In genomic region chr11:68602200-68602931, GRCm38 (mm10) we compare ENCODE assay signal across 9 mouse cellular contexts. TPM values are rescaled to one million over a fixed set of nuclear protein-coding genes. Genes with fewer than 3 reads are reported as not detected.
A peak's percentile ranks its signal among the peaks of the same experiment; 100 is the strongest.
DNase-seq lines count a peak whose midpoint lies in the region; ATAC-seq and TF ChIP-seq lines count a peak whose summit lies in the region.
"Had no signal": no experiment of that assay in that cellular context is flagged by ENCODE, and none has a peak within 500 bp of the region (broad histone marks: within the 10 kb centered on the region; RNA-seq: fewer than 3 reads in every experiment).

No protein-coding gene starts in this region.

- TF ChIP-seq POLR2A in lung, adult 2 months (IDR thresholded peaks at IDR 0.05; ENCODE audit: borderline replicate concordance, extremely low read depth, low read depth, low read length) = no peak

- H3K36me3 ChIP-seq in lung, embryonic 15.5 days = no peaks in the 10 kb centered on the region
- no peaks in the 10 kb centered on the region for H3K36me3 ChIP-seq in embryonic facial prominence, embryonic 15.5 days
- H3K36me3 ChIP-seq in intestine, embryonic 16.5 days (ENCODE audit: control insufficient read depth, insufficient read depth, low read length) = no peaks in the 10 kb centered on the region
- no peaks in the 10 kb centered on the region for H3K36me3 ChIP-seq in neural tube, embryonic 11.5 days (ENCODE audit: control insufficient read depth, insufficient read depth, low read length)

- peak overlapping the region; percentile 97 for H3K27ac ChIP-seq in lung, embryonic 15.5 days
- H3K27ac ChIP-seq in embryonic facial prominence, embryonic 15.5 days (replicated peaks) = peak overlapping the region; percentile 85
- peak overlapping the region; percentile 75 for H3K27ac ChIP-seq in intestine, embryonic 16.5 days (ENCODE audit: low read length)
- H3K27ac ChIP-seq in neural tube, embryonic 11.5 days (ENCODE audit: low read depth, low read length) = no peak overlapping the region
- H3K27ac ChIP-seq: liver, embryonic 14.5 days had no signal

- H3K9ac ChIP-seq in lung, embryonic 15.5 days = no peak overlapping the region
- no peak overlapping the region for H3K9ac ChIP-seq in embryonic facial prominence, embryonic 15.5 days
- no peak overlapping the region for H3K9ac ChIP-seq in intestine, embryonic 16.5 days (ENCODE audit: low read depth, low read length)
- H3K9ac ChIP-seq in neural tube, embryonic 11.5 days (ENCODE audit: low read length) = no peak overlapping the region
- H3K9ac ChIP-seq: liver, embryonic 14.5 days had no signal

- no peak overlapping the region for H3K4me3 ChIP-seq in lung, embryonic 15.5 days
- H3K4me3 ChIP-seq in lung, adult 2 months (replicated peaks; ENCODE audit: extremely low read depth, low read depth, low read length) = no peak overlapping the region
- no peak overlapping the region for H3K4me3 ChIP-seq in embryonic facial prominence, embryonic 15.5 days (replicated peaks)
- H3K4me3 ChIP-seq in intestine, embryonic 16.5 days (ENCODE audit: low read length) = no peak overlapping the region
- no peak overlapping the region for H3K4me3 ChIP-seq in neural tube, embryonic 11.5 days (ENCODE audit: low read depth, low read length)

- DNase-seq in lung, adult 2 months = no peak
- peak; percentile 62 for DNase-seq in neural tube, embryonic 11.5 days (ENCODE audit: low spot score)
- DNase-seq in layer of hippocampus, postnatal 10 days (ENCODE audit: low spot score in 2 of 2) = no peak
- DNase-seq in testis, postnatal 14 days (ENCODE audit: low spot score) = no peak
- no peak for DNase-seq in c-Kit-positive CD71-positive TER-119-positive erythroid progenitor cells, embryonic 14.5 days (ENCODE audit: low spot score)

- peak; percentile 72 for ATAC-seq in lung, embryonic 15.5 days (ENCODE audit: borderline replicate concordance, extremely low read depth, low FRiP score, low TSS enrichment)
- peak; percentile 69 for ATAC-seq in embryonic facial prominence, embryonic 15.5 days (ENCODE audit: insufficient number of reproducible peaks, low FRiP score, low TSS enrichment, low read depth)
- ATAC-seq in intestine, embryonic 16.5 days = peak; percentile 60
- no peak for ATAC-seq in neural tube, embryonic 11.5 days (ENCODE audit: insufficient read depth, low FRiP score, low TSS enrichment)

- no peaks in the 10 kb centered on the region for H3K9me3 ChIP-seq in lung, embryonic 15.5 days
- H3K9me3 ChIP-seq in embryonic facial prominence, embryonic 15.5 days (replicated peaks) = no peaks in the 10 kb centered on the region
- H3K9me3 ChIP-seq in intestine, embryonic 16.5 days (ENCODE audit: control insufficient read depth, low read length) = no peaks in the 10 kb centered on the region
- H3K9me3 ChIP-seq in neural tube, embryonic 11.5 days (ENCODE audit: control insufficient read depth, low read length) = no peaks in the 10 kb centered on the region

- H3K27me3 ChIP-seq in lung, embryonic 15.5 days = no peaks in the 10 kb centered on the region
- no peaks in the 10 kb centered on the region for H3K27me3 ChIP-seq in embryonic facial prominence, embryonic 15.5 days
- H3K27me3 ChIP-seq in intestine, embryonic 16.5 days (replicated peaks; ENCODE audit: control insufficient read depth, insufficient read depth, low read length) = no peaks in the 10 kb centered on the region
- H3K27me3 ChIP-seq in neural tube, embryonic 11.5 days (ENCODE audit: control insufficient read depth, insufficient read depth, low read length) = no peaks in the 10 kb centered on the region

- H3K4me2 ChIP-seq in lung, embryonic 15.5 days = peak overlapping the region; percentile 14; the same call in 1 of the 2 replicates
- no peak overlapping the region for H3K4me2 ChIP-seq in embryonic facial prominence, embryonic 15.5 days (replicated peaks)
- H3K4me2 ChIP-seq in intestine, embryonic 16.5 days (ENCODE audit: low read depth, low read length) = no peak overlapping the region
- H3K4me2 ChIP-seq in neural tube, embryonic 11.5 days (ENCODE audit: low read depth) = no peak overlapping the region

- no peak for TF ChIP-seq CTCF in lung, adult 2 months (IDR thresholded peaks at IDR 0.05; ENCODE audit: insufficient read depth, low read length)

- peaks cover 45% of the 10 kb centered on the region for H3K4me1 ChIP-seq in lung, embryonic 15.5 days
- peaks cover 3% of the 10 kb centered on the region; the same call in 1 of the 2 replicates for H3K4me1 ChIP-seq in lung, adult 2 months (ENCODE audit: control insufficient read depth, insufficient read depth, low read length)
- H3K4me1 ChIP-seq in embryonic facial prominence, embryonic 15.5 days = peaks cover 31% of the 10 kb centered on the region
- peaks cover 28% of the 10 kb centered on the region for H3K4me1 ChIP-seq in intestine, embryonic 16.5 days (ENCODE audit: control insufficient read depth, insufficient read depth, low read length)
- H3K4me1 ChIP-seq in neural tube, embryonic 11.5 days (ENCODE audit: control insufficient read depth, insufficient read depth, low read length) = peaks cover 8% of the 10 kb centered on the region; the same call in 1 of the 2 replicates

- 5% methylated on average over 7 of the region's 8 CpGs for WGBS in lung, embryonic 15.5 days
- 8% methylated on average over 8 of the region's 8 CpGs for WGBS in lung, adult 2 months
- WGBS in embryonic facial prominence, embryonic 15.5 days = 12% methylated on average over 8 of the region's 8 CpGs
- 16% methylated on average over 8 of the region's 8 CpGs for WGBS in intestine, embryonic 16.5 days
- 22% methylated on average over 8 of the region's 8 CpGs for WGBS in neural tube, embryonic 11.5 days

RNA-seq across cellular contexts. Expression of gene Ccdc42, which starts 15.5 kb away (rescaled TPM):
- 0.66 and 0.94 TPM in 2 replicates for polyA plus RNA-seq in lung, embryonic 15.5 days (2015; fragmentation: Nextera tagmentation; extraction: Ambion mirVana)
- 5.0 and 8.5 TPM in 2 replicates for polyA plus RNA-seq in lung, adult 2 months (2012; rRNA removed)
- 0.20 TPM in 1 of 2 replicates, not detected in the other for polyA plus RNA-seq in embryonic facial prominence, embryonic 15.5 days (2015; fragmentation: Nextera tagmentation; extraction: Ambion mirVana)
- polyA plus RNA-seq in intestine, embryonic 16.5 days (2015; fragmentation: Nextera tagmentation; extraction: Ambion mirVana) = 0.38 TPM in 1 of 2 replicates, not detected in the other
- 1.4 and 2.3 TPM in 2 replicates for polyA plus RNA-seq in neural tube, embryonic 11.5 days (2014; fragmentation: Nextera tagmentation; extraction: Ambion mirVana)
- total RNA-seq in layer of hippocampus, postnatal 10 days (2021) = under 1 TPM; 0.49 to 0.87 TPM

RNA-seq across cellular contexts. Expression of gene Mfsd6l, which starts 46.4 kb away (rescaled TPM):
- polyA plus RNA-seq in lung, embryonic 15.5 days (2015; fragmentation: Nextera tagmentation; extraction: Ambion mirVana) = 2.4 and 3.1 TPM in 2 replicates
- polyA plus RNA-seq in lung, adult 2 months (2012; rRNA removed) = 3.4 and 4.3 TPM in 2 replicates
- polyA plus RNA-seq in embryonic facial prominence, embryonic 15.5 days (2015; fragmentation: Nextera tagmentation; extraction: Ambion mirVana) = 2.5 and 3.4 TPM in 2 replicates
- 4.5 and 6.8 TPM in 2 replicates for polyA plus RNA-seq in intestine, embryonic 16.5 days (2015; fragmentation: Nextera tagmentation; extraction: Ambion mirVana)
- not detected in 2 replicates for polyA plus RNA-seq in neural tube, embryonic 11.5 days (2014; fragmentation: Nextera tagmentation; extraction: Ambion mirVana)
- total RNA-seq in layer of hippocampus, postnatal 10 days (2021) = under 1 TPM; 0.16 to 0.23 TPM
